Mouse (Mus musculus) kidney, postnatal 0 days (tissue): Measurements from ENCODE around the gene Alad. TPM values are rescaled to one million over a fixed set of nuclear protein-coding genes. Genes with fewer than 3 reads are reported as not detected.

Experiments
- ATAC-seq: fragments of 200-750 bp; cut with Nextera tagmentation; replicated peaks from 2 replicates; pipeline ENCODE4 v1.8.0; 2017; ENCODE audit warnings: low read depth, moderate number of reproducible peaks, moderate TSS enrichment, moderate library complexity; ENCODE audit not compliant: low FRiP score
- DNase-seq: peaks from one replicate; pipeline ENCODE4 v3.0.0-alpha.2; 2016; ENCODE audit warnings: low spot score
- H3K27ac ChIP-seq: fragments of 300-500 bp; sonication (generic); 2 replicates; pipeline ENCODE4 v1.5.1; 2014; ENCODE audit warnings: mild to moderate bottlenecking
- H3K27me3 ChIP-seq: fragments of 300-500 bp; sonication (generic); 2 replicates; pipeline ENCODE4 v1.6.1; 2014; ENCODE audit warnings: low read length, mixed read lengths; ENCODE audit not compliant: insufficient read depth
- H3K36me3 ChIP-seq: fragments of 300-500 bp; sonication (generic); 2 replicates; pipeline ENCODE4 v1.6.1; 2014; ENCODE audit warnings: low read length, mixed read lengths; ENCODE audit not compliant: insufficient read depth
- H3K4me1 ChIP-seq: fragments of 300-500 bp; sonication (generic); replicated peaks from 2 replicates; pipeline ENCODE4 v1.6.1; 2014; ENCODE audit warnings: antibody characterized with exemption, low read length, mixed read lengths; ENCODE audit not compliant: insufficient read depth
- H3K4me2 ChIP-seq: fragments of 300-500 bp; sonication (generic); 2 replicates; pipeline ENCODE4 v1.6.1; 2014; ENCODE audit warnings: mild to moderate bottlenecking, low read length, moderate library complexity, mixed read lengths
- H3K4me3 ChIP-seq: fragments of 300-500 bp; sonication (generic); replicated peaks from 2 replicates; pipeline ENCODE4 v1.5.1; 2014; ENCODE audit warnings: low read depth, low read length
- H3K9ac ChIP-seq: fragments of 300-500 bp; sonication (generic); 2 replicates; pipeline ENCODE4 v1.6.1; 2014; ENCODE audit warnings: low read depth, low read length
- H3K9me3 ChIP-seq: fragments of 300-500 bp; sonication (generic); replicated peaks from 2 replicates; pipeline ENCODE4 v1.6.1; 2016; ENCODE audit warnings: low read length, inconsistent platforms, mixed read lengths
- CTCF ChIP-seq: IDR thresholded peaks from 2 replicates; pipeline ENCODE4 v1.5.1; 2016; ENCODE audit warnings: antibody characterized with exemption, low read depth, mild to moderate bottlenecking, moderate library complexity
- WGBS: fragments of 180-500 bp; shearing (Covaris S2); extraction: QIAGEN DNeasy Blood & Tissue Kit; methylation state at CpG from one replicate; pipeline ENCODE4 v1.1.7; 2014; 5-methylcytosine and 5-hydroxymethylcytosine counted together
- polyA plus RNA-seq: library from polyadenylated mRNA; unstranded; fragments of >200 nt; fragmentation: Nextera tagmentation; extraction: Ambion mirVana; gene quantifications from 2 replicates; pipeline ENCODE4 v1.2.1, GENCODE M21; 2015

Gene Alad
- polyA plus RNA-seq, 1 experiment from 2014 or later: 109 TPM

DNA sequence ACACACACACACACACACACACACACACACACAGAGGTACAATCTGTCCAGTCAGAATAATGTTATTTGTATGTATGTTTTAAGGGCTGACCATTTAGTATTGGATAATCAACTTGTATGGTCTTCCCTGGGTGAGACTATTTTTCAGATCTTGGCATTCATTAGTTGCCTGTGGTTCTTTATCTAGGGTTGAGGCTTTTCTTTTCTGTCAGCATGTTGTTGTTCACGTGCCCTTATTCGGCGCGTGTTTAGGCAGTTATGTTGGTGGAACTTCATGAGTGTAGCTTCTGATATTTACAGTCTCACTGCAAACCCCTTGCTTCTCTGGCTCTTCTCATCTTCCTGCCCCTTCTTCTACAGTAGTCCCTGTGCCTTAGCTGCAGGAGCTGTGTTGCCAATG lies 7.9 kb upstream of the Alad start:
- WGBS: 86% methylated on average over 4 of the region's 4 CpGs
- Histone ChIP-seq H3K4me1 (peaks cover 6% of the 10 kb centered on the region), H3K27me3 (no peaks in the 10 kb centered on the region), H3K4me2 (no peak overlapping the region), H3K36me3 (no peaks in the 10 kb centered on the region), H3K27ac (no peak overlapping the region), H3K4me3 (no peak overlapping the region), H3K9me3 (no peaks in the 10 kb centered on the region), H3K9ac (no peak overlapping the region)
- ATAC-seq: no peak
- no peak for DNase-seq
- no peak for TF ChIP-seq CTCF

GRCm38 (mm10) chr4:62526256-62526655 lies 6.5 kb upstream of the Alad start:
- Histone ChIP-seq H3K27ac (no peak overlapping the region), H3K9ac (no peak overlapping the region), H3K4me2 (no peak overlapping the region), H3K4me1 (peaks cover 6% of the 10 kb centered on the region), H3K27me3 (no peaks in the 10 kb centered on the region), H3K9me3 (no peaks in the 10 kb centered on the region), H3K4me3 (no peak overlapping the region), H3K36me3 (no peaks in the 10 kb centered on the region)
- WGBS: 66% methylated on average over 2 of the region's 2 CpGs
- DNase-seq: no peak
- TF ChIP-seq CTCF: no peak
- ATAC-seq: no peak

DNA sequence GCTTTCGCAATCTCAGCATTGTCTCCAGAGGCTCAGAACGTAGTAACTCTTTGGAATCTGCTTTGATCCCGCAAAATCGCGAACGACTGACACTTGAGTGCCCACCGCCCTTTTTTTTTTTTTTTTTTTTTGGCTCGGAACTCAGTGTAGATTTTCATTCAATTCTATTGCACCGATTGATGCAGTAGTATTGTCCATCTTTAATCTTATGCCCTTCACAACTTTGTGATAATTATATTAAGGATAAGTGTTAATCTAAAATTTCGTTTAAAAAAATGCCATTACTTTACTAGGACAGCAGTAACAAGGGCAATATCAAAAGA lies 5.7 kb upstream of the Alad start:
- Histone ChIP-seq H3K9ac (no peak overlapping the region; the same call in 1 of the 2 replicates), H3K36me3 (no peaks in the 10 kb centered on the region), H3K27ac (no peak overlapping the region), H3K4me1 (peaks cover 6% of the 10 kb centered on the region), H3K4me2 (peak overlapping the region; percentile 87), H3K9me3 (no peaks in the 10 kb centered on the region), H3K4me3 (peak overlapping the region; percentile 85), H3K27me3 (no peaks in the 10 kb centered on the region)
- 1% methylated on average over 10 of the region's 10 CpGs for WGBS
- TF ChIP-seq CTCF: no peak
- ATAC-seq (no peak), DNase-seq (no peak)

GRCm38 (mm10) chr4:62524651-62525488 lies 5.2 kb upstream of the Alad start, which contains the start of the genes Pole3 and 4933430I17Rik:
Gene Pole3, minus strand, starts transcription at chr4:62525068.
Gene 4933430I17Rik, plus strand, starts transcription at chr4:62525369.
- ATAC-seq: peak; percentile 98
- under 1% methylated on average over 59 of the region's 59 CpGs for WGBS
- 0 out of 2 replicates have a peak, but pooled peaks have one; percentile 1 for TF ChIP-seq CTCF
- H3K36me3 ChIP-seq: no peaks in the 10 kb centered on the region
- peak within 1 kb of the TSS; percentile 88 for H3K9ac ChIP-seq
- H3K4me2 ChIP-seq: peak within 1 kb of the TSS; percentile 87
- peak within 1 kb of the TSS; percentile 85 for H3K4me3 ChIP-seq
- no peaks in the 10 kb centered on the region for H3K9me3 ChIP-seq
- H3K27me3 ChIP-seq: no peaks in the 10 kb centered on the region
- H3K27ac ChIP-seq: peak within 1 kb of the TSS; percentile 91
- peak; percentile 99 for DNase-seq
- peaks cover 6% of the 10 kb centered on the region for H3K4me1 ChIP-seq

- Histone ChIP-seq H3K4me1 (peaks cover 38% of the 10 kb centered on the region), H3K36me3 (no peaks in the 10 kb centered on the region), H3K4me2 (no peak overlapping the region), H3K9me3 (no peaks in the 10 kb centered on the region), H3K27me3 (no peaks in the 10 kb centered on the region), H3K4me3 (no peak overlapping the region), H3K9ac (no peak overlapping the region), H3K27ac (no peak overlapping the region)
- WGBS: 85% methylated on average over 2 of the region's 2 CpGs
- ATAC-seq (no peak), DNase-seq (no peak)
- TF ChIP-seq CTCF: no peak
These were observed 1.2 kb upstream of the Alad start for GRCm38 (mm10) chr4:62520892-62521400.

DNA sequence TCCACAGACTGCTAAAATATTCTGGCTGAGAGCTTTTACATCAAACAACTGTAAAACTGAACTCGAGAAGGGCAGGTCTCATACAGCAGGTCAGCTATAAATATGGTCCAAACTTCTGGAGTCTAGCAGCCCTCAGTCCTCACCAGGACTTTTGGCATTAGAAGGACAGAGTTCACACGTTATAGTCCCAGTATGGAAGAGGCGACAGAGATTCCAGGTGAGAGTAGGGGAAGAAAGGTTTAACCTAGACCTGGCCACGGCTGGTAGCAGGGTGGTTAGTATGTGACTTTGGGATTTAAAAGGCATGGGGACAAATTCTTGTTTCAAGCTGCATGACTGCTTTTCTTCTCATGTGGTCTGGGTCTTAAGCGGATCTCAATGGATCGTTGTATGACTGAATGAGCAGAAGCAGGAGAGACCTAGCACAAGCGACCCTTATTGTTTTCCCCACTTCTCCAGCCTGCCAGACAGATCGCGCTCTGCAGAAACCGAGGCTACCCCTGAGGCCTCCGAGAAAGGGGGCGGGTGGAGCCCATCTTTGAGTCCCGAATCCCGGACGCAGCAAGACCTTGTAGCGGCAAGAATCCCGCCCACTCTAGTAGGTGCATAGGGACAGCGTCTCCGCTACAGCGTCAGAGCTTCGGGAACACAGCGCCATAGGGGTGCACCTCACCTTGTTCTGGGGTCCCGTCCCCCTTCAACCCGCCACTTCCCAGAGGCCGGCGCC lies 433 bp downstream of the Alad start:
- ATAC-seq (peak; percentile 60), DNase-seq (peak; percentile 40)
- Histone ChIP-seq H3K4me3 (peak overlapping the region; percentile 83), H3K4me1 (peaks cover 42% of the 10 kb centered on the region), H3K9me3 (no peaks in the 10 kb centered on the region), H3K4me2 (peak overlapping the region; percentile 88), H3K27me3 (no peaks in the 10 kb centered on the region), H3K36me3 (no peaks in the 10 kb centered on the region), H3K27ac (peak overlapping the region; percentile 90), H3K9ac (peak overlapping the region; percentile 78)
- TF ChIP-seq CTCF: no peak
- WGBS: under 1% methylated on average over 26 of the region's 26 CpGs
